ENCODE assay signal across 18 mouse cellular contexts in genomic region chr10:106941380-106941779, GRCm38 (mm10).
"Had no signal": no experiment of that assay in that cellular context is flagged by ENCODE, and none has a peak within 500 bp of the region (broad histone marks: within the 10 kb centered on the region; RNA-seq: fewer than 3 reads in every experiment).

No protein-coding gene starts in this region.

- H3K36me3 ChIP-seq: midbrain, embryonic 12.5 days; neural tube, embryonic 13.5 days; neural tube, embryonic 15.5 days had no signal

- H3K4me1 ChIP-seq: midbrain, embryonic 12.5 days; neural tube, embryonic 13.5 days; neural tube, embryonic 15.5 days had no signal

- DNase-seq: lung, adult 18-20 months; lung, embryonic 14.5 days; lung, postnatal 10 days; lung, postnatal 4 days; midbrain, embryonic 14.5 days; retina, postnatal 1 day; right cerebral cortex, adult 18-20 months; right cerebral cortex, postnatal 25 days; right cerebral cortex, postnatal 4 days; spleen, adult 18-20 months; thymus, adult 2 months; thymus, postnatal 25 days; thymus, postnatal 4 days had no signal

- H3K27me3 ChIP-seq: midbrain, embryonic 12.5 days; neural tube, embryonic 13.5 days; neural tube, embryonic 15.5 days had no signal

- H3K4me2 ChIP-seq: lung, embryonic 14.5 days; midbrain, embryonic 12.5 days; neural tube, embryonic 13.5 days; neural tube, embryonic 15.5 days had no signal

- ATAC-seq: midbrain, embryonic 16.5 days had no signal

- H3K4me3 ChIP-seq: midbrain, embryonic 12.5 days; myocyte; neural tube, embryonic 13.5 days; neural tube, embryonic 15.5 days had no signal

- H3K9ac ChIP-seq: lung, embryonic 14.5 days; midbrain, embryonic 12.5 days; neural tube, embryonic 13.5 days; neural tube, embryonic 15.5 days had no signal

- H3K27ac ChIP-seq: midbrain, embryonic 12.5 days; neural tube, embryonic 13.5 days; neural tube, embryonic 15.5 days had no signal

- H3K9me3 ChIP-seq: midbrain, embryonic 12.5 days; neural tube, embryonic 13.5 days; neural tube, embryonic 15.5 days had no signal
